Mouse (Mus musculus) liver, embryonic 14.5 days (tissue): Measurements from ENCODE around the gene Ccdc36. TPM values are rescaled to one million over a fixed set of nuclear protein-coding genes. Genes with fewer than 3 reads are reported as not detected.

Source experiments
- ATAC-seq: fragments of 200-750 bp; cut with Nextera tagmentation; 2 replicates; pipeline ENCODE4 v1.8.0; 2017; ENCODE audit warnings: moderate number of reproducible peaks, mild to moderate bottlenecking, moderate library complexity; ENCODE audit not compliant: insufficient read depth
- DNase-seq, 3 experiments: peaks; one replicate each; pipeline ENCODE4 v3.0.0-alpha.2; 2012 to 2013; ENCODE audit warnings: low read depth in 3 of 3, low spot score in 3 of 3
- H3K27ac ChIP-seq: fragments of 300-500 bp; sonication (generic); 2 replicates; pipeline ENCODE4 v1.5.1; 2014; ENCODE audit warnings: moderate library complexity, mild to moderate bottlenecking, control low read depth, inconsistent platforms
- H3K27me3 ChIP-seq: fragments of 300-500 bp; sonication (generic); 2 replicates; pipeline ENCODE4 v1.6.1; 2014; ENCODE audit warnings: mild to moderate bottlenecking, low read length, moderate library complexity; ENCODE audit not compliant: control insufficient read depth, insufficient read depth
- H3K36me3 ChIP-seq: fragments of 300-500 bp; sonication (generic); replicated peaks from 2 replicates; pipeline ENCODE4 v1.6.1; 2014; ENCODE audit warnings: low read depth; ENCODE audit not compliant: control insufficient read depth, insufficient read depth
- H3K4me1 ChIP-seq, 2 experiments: fragments of 200-500 bp in 1 of 2; fragments of 300-500 bp in 1 of 2; sonication (generic) in 1 of 2; replicated peaks; 2 replicates each; pipeline ENCODE4 v1.6.1; 2012 to 2014; ENCODE audit warnings: antibody characterized with exemption in 1 of 2, inconsistent platforms in 1 of 2, low read length in 1 of 2; ENCODE audit not compliant: control insufficient read depth in 2 of 2, insufficient read depth in 2 of 2
- H3K4me2 ChIP-seq: fragments of 300-500 bp; sonication (generic); 2 replicates; pipeline ENCODE4 v1.6.1; 2014; ENCODE audit warnings: low read depth, mild to moderate bottlenecking, control low read depth, moderate library complexity
- H3K4me3 ChIP-seq, 2 experiments: fragments of 200-500 bp in 1 of 2; fragments of 300-500 bp in 1 of 2; sonication (generic) in 1 of 2; 2 replicates each; pipeline ENCODE4 v1.5.1; 2012 to 2014; ENCODE audit warnings: low read depth in 2 of 2, low read length in 2 of 2, mild to moderate bottlenecking in 2 of 2, control low read depth in 1 of 2, inconsistent platforms in 1 of 2, moderate library complexity in 1 of 2; ENCODE audit not compliant: insufficient read depth in 1 of 2
- H3K9ac ChIP-seq: fragments of 300-500 bp; sonication (generic); replicated peaks from 2 replicates; pipeline ENCODE4 v1.6.1; 2014; ENCODE audit warnings: mild to moderate bottlenecking, control low read depth, moderate library complexity
- H3K9me3 ChIP-seq: fragments of 300-500 bp; sonication (generic); 2 replicates; pipeline ENCODE4 v1.6.1; 2016; ENCODE audit warnings: low read length, mixed read lengths; ENCODE audit not compliant: control insufficient read depth
- CTCF ChIP-seq: IDR thresholded peaks from 2 replicates; pipeline ENCODE4 v1.5.1; 2016; ENCODE audit warnings: antibody characterized with exemption, low read depth, control low read depth
- EP300 ChIP-seq: IDR thresholded peaks from 2 replicates; pipeline ENCODE4 v1.6.1; 2016; ENCODE audit warnings: antibody characterized with exemption, low read depth
- WGBS: fragments of 180-500 bp; shearing (Covaris S2); extraction: QIAGEN DNeasy Blood & Tissue Kit; methylation state at CpG from one replicate; pipeline ENCODE4 v1.1.7; 2014; ENCODE audit not compliant: insufficient replicate concordance; 5-methylcytosine and 5-hydroxymethylcytosine counted together
- polyA plus RNA-seq, 2 experiments: library from polyadenylated mRNA; depleted of rRNA in 1 of 2; stranded (reverse) in 1 of 2; unstranded in 1 of 2; fragments of >200 nt; fragmentation: Nextera tagmentation in 1 of 2; extraction: Ambion mirVana in 1 of 2; gene quantifications; 2 replicates each; pipeline versions ENCODE4 v1.2.1 to v1.2.3; 2012 to 2014

Gene Ccdc36
- polyA plus RNA-seq, 2 experiments, result 0.20 to 0.27 TPM

GRCm38 (mm10) chr9:108395427-108395826, 32.9 kb downstream of the Ccdc36 start:
- TF ChIP-seq CTCF (no peak), EP300 (no peak)
- Histone ChIP-seq H3K4me3 (no peak overlapping the region), H3K27ac (no peak overlapping the region), H3K27me3 (no peaks in the 10 kb centered on the region), H3K36me3 (peaks cover 16% of the 10 kb centered on the region), H3K4me1 (no peaks in the 10 kb centered on the region), H3K9ac (no peak overlapping the region), H3K9me3 (no peaks in the 10 kb centered on the region), H3K4me2 (no peak overlapping the region)
- no peak for DNase-seq
- ATAC-seq, result no peak
- WGBS, result 71% methylated on average over 1 of the region's 1 CpGs

GRCm38 (mm10) chr9:108394191-108394590, 34.1 kb downstream of the Ccdc36 start:
- no peaks in the 10 kb centered on the region for H3K4me1 ChIP-seq
- peaks cover 27% of the 10 kb centered on the region for H3K36me3 ChIP-seq
- H3K27me3 ChIP-seq, result no peaks in the 10 kb centered on the region
- H3K4me2 ChIP-seq, result no peak overlapping the region
- no peak for TF ChIP-seq CTCF
- TF ChIP-seq EP300, result no peak
- H3K4me3 ChIP-seq, result no peak overlapping the region
- DNase-seq (no peak), ATAC-seq (no peak)
- H3K9ac ChIP-seq, result no peak overlapping the region
- 91% methylated on average over 6 of the region's 6 CpGs for WGBS
- H3K27ac ChIP-seq, result no peak overlapping the region
- no peaks in the 10 kb centered on the region for H3K9me3 ChIP-seq

GRCm38 (mm10) chr9:108392676-108393075, 35.6 kb downstream of the Ccdc36 start, which contains the start of gene 1700102P08Rik:
Gene 1700102P08Rik, plus strand, starts transcription at chr9:108392805.
- H3K27ac ChIP-seq, result no peak within 1 kb of the TSS
- 84% methylated on average over 18 of the region's 18 CpGs for WGBS
- H3K27me3 ChIP-seq, result no peaks in the 10 kb centered on the region
- H3K9ac ChIP-seq, result no peak within 1 kb of the TSS
- DNase-seq, result no peak
- H3K4me1 ChIP-seq, result no peaks in the 10 kb centered on the region
- no peaks in the 10 kb centered on the region for H3K9me3 ChIP-seq
- H3K4me3 ChIP-seq, result no peak within 1 kb of the TSS
- no peak for TF ChIP-seq CTCF
- TF ChIP-seq EP300, result no peak
- H3K4me2 ChIP-seq, result no peak within 1 kb of the TSS
- H3K36me3 ChIP-seq, result peaks cover 42% of the 10 kb centered on the region
- ATAC-seq, result no peak

- DNase-seq (no peak), ATAC-seq (no peak)
- H3K4me1 ChIP-seq, result no peaks in the 10 kb centered on the region
- H3K4me3 ChIP-seq, result no peak overlapping the region
- TF ChIP-seq CTCF (no peak), EP300 (no peak)
- 70% methylated on average over 6 of the region's 6 CpGs for WGBS
- peaks cover 72% of the 10 kb centered on the region for H3K36me3 ChIP-seq
- no peaks in the 10 kb centered on the region for H3K27me3 ChIP-seq
- H3K9ac ChIP-seq, result no peak overlapping the region
- no peak overlapping the region for H3K4me2 ChIP-seq
- no peak overlapping the region for H3K27ac ChIP-seq
- no peaks in the 10 kb centered on the region for H3K9me3 ChIP-seq
Observed at GRCm38 (mm10) chr9:108389220-108389619, 39.1 kb downstream of the Ccdc36 start.

- Histone ChIP-seq H3K4me1 (no peaks in the 10 kb centered on the region), H3K4me2 (no peak overlapping the region), H3K27ac (no peak overlapping the region), H3K27me3 (no peaks in the 10 kb centered on the region), H3K36me3 (peaks cover 79% of the 10 kb centered on the region), H3K4me3 (no peak overlapping the region), H3K9me3 (no peaks in the 10 kb centered on the region), H3K9ac (no peak overlapping the region)
- TF ChIP-seq EP300, result no peak
- ATAC-seq, result no peak
- no peak for DNase-seq
- WGBS, result 89% methylated on average over 10 of the region's 10 CpGs
Observed at GRCm38 (mm10) chr9:108388601-108389000, 39.7 kb downstream of the Ccdc36 start.

- no peak overlapping the region for H3K9ac ChIP-seq
- TF ChIP-seq CTCF, result no peak
- no peak for TF ChIP-seq EP300
- 83% methylated on average over 4 of the region's 4 CpGs for WGBS
- no peaks in the 10 kb centered on the region for H3K27me3 ChIP-seq
- ATAC-seq (no peak), DNase-seq (no peak)
- H3K27ac ChIP-seq, result no peak overlapping the region
- H3K4me1 ChIP-seq, result no peaks in the 10 kb centered on the region
- H3K36me3 ChIP-seq, result peaks cover 90% of the 10 kb centered on the region
- no peak overlapping the region for H3K4me3 ChIP-seq
- no peak overlapping the region for H3K4me2 ChIP-seq
- no peaks in the 10 kb centered on the region for H3K9me3 ChIP-seq
Observed at GRCm38 (mm10) chr9:108386816-108387215, 41.5 kb downstream of the Ccdc36 start.
